Mouse (Mus musculus) gastrocnemius, adult 8-10 months (tissue): ENCODE results near the gene Tacc2. TPM values are rescaled to one million over a fixed set of nuclear protein-coding genes. Genes with fewer than 3 reads are reported as not detected.

ENCODE experiments used
- DNase-seq, 2 experiments: peaks; one replicate each; pipeline ENCODE4 v3.0.0; 2022; ENCODE audit warnings: low spot score in 2 of 2
- total RNA-seq, 4 experiments: library from RNA; stranded (reverse); gene quantifications; 2 replicates each; pipeline ENCODE4 v1.2.4; 2022

The Tacc2 gene
- total RNA-seq, 4 experiments from 2014 or later = 458 to 672 (median 534) TPM

DNA sequence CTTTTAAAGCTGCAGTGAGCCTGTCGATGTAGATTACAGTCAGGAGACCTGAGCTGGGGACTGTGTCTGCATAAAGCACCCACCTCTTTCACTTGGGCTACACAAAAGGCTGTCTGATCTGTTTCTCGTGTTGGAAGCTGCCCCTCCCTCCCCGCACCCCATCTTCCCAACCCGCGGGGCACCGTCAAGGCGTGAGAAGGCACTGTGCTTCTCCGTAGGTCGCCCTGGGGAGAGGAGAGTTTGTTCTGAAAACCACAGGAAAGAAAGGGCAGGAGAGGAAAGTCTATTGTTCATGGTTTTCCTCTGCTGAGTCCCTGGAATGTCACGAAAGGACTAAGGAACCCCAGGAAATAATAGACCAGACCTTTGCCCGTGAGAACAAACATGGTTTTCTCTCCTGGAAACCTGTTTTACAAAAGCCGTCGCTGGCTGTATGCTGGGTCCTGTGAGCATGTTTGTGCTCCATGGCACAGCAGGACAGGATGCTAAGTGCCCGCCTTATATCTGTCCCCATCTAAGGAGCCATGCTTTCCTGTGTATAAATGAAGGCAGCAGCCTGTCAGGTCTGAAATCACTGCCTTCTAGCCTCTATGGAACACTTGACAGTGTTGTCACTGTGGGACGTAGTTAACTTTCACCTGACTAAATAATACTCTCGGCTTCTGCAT is 142.8 kb downstream of the Tacc2 start:
- DNase-seq = no peak

DNA sequence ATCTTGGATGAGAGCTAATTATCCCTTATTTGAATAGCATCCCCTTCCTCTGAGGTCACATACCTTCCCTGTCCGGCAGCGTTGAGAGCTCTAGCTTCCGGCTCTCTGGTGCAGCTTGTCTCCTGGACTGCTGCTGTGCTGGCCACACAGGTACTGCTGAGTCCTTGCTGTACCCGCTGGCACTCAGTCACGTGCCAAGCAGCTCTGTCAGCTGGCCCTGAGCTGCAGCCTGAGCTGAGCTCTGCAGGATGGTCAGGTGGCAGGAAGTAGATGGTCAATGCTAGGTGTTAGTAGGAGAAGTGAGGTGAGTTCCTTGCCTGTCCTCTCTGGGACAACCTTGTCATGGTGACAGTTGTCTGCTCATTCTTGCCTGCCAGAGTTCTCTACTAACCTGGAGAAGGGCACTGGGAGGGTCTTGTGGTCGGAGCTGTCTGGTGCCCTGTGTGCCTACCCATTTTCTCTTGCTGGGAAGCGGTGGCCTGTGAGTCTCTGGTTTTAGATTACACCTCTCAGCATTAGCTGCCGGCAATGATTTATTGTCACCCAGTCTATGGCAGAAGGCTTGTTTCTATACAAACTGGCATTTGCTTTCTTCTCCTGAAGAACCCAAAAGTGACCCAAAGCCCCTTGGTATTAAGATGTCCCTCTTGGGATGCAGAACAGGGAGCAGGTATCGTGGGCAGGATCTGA is 143.6 kb downstream of the Tacc2 start:
- DNase-seq = no peak

DNA sequence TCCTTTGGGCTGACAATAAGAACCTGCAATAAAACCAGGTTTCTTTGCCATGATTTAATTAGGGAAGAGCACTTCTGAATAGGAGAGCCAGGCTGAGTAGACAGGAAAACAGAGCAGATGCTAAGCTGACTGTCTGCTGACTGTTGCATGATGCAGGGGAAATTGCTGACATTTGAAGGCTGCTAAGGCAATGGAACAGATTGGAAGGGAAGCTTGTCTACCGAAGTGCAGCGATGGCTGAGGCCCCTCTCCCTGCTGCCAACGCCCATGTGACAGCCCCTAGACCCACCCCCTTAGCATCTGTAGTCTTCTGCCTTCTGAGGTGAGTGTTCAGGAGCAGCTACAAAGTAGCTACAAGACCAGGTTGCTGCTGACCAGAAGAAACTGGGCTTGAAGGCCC is 148.9 kb downstream of the Tacc2 start:
- no peak for DNase-seq

DNA sequence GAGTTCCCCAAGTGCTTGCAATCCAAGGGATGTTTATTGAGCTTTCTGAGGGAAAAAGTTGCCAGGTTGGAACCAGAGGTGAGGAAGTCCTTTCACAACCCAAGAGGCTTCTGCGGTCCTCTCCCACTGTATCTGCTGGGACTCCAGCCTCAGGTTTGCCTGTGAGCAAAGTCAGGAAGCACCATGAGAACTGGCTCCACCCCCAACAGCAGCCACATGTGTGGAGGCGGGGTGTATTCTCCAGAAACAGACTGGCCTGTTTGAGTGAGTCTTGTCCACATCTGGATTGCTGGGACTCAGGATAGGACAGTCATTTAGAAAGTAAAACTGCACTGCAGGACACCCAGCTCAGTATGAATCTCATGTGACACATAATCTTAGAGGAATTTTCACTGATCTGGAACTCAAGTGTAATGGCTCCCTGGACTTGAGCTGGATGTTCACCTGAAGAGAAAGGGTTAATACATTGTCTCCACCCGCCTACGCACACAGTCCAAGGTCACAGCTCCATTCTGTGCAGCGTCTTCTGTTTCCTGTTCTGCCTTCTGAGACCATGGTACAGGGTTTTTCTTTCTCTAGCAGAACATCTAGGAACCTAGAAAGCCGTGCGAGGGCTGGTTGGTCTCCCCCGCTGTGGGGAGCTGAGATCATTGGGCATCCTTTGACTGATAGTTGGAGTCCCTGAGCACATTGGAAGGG is 149.6 kb downstream of the Tacc2 start:
- DNase-seq = no peak

DNA sequence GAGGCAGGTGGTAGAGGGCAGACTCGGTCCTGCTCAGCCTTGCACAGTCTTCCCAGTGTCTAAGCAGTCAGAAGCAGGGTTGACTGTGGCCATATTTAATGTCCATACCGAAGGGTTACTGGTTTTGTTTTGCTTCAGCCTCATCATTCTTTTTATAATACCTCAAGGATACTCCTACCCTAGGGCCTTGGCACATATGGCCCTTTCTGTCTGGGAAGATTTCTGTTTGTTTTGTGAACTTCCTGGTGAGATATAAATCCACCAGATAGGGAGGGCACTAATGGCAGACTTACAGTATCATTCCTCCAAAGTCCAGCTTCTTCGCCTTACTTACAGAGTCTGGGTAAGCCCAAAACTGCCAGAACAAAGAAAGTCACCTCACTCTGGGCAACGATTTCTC is 150.3 kb downstream of the Tacc2 start:
- DNase-seq = no peak

DNA sequence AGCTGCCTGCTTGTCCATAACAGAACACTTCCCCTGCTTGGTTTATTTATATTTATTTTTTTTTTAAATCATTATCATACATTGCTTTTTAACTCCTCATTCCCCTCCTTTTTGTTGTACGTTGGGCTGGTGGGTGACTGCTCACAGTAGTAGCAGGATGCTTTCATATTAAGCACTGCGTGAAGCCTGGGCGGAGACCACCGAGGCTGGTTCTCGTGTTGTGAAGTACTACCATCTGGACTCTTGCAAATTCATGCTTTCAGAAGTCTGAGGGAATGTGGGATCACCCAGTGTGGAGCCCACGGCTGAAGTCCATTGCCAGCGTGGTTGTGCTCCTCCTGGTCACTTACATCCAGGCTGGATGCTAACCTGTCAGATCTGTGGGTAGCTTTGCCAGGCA is 154.6 kb downstream of the Tacc2 start:
- no peak for DNase-seq

DNA sequence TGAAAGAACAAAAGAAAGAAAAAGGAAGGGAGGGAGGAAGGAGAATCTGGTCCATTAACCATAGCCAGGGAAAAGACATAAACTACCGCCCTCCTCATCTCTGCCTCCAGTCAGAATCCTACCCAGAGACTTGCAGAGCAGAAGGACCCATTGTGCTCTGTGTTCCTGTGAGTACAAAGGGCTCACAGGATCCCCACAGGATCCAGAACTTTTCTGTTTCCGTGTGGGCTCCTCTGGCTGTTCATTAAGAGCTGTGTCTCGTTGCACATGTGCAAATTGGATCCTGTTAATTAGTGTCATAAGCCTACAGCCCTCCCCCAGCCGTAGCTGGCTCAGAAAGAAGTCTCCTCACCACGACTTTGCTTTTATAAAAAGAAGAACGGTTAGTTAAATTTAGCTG is 155.7 kb downstream of the Tacc2 start:
- DNase-seq = no peak

DNA sequence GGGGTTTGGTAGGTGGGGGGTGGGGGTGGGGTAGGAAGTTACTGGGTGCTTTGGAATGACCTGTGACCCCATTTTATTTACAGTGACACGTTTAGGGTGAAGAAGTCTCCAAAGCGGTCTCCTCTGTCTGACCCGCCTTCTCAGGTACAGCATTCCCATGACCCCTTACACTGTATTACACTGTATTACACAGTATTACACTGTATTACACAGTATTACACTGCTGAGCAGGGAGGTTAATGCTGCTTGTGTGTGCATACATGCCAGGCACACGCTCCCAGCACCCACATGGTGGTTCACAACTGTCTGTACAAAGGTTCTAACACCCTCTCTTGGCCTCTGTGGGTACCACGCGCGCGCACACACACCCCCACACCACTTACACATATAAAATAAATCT is 156.2 kb downstream of the Tacc2 start:
- no peak for DNase-seq

DNA sequence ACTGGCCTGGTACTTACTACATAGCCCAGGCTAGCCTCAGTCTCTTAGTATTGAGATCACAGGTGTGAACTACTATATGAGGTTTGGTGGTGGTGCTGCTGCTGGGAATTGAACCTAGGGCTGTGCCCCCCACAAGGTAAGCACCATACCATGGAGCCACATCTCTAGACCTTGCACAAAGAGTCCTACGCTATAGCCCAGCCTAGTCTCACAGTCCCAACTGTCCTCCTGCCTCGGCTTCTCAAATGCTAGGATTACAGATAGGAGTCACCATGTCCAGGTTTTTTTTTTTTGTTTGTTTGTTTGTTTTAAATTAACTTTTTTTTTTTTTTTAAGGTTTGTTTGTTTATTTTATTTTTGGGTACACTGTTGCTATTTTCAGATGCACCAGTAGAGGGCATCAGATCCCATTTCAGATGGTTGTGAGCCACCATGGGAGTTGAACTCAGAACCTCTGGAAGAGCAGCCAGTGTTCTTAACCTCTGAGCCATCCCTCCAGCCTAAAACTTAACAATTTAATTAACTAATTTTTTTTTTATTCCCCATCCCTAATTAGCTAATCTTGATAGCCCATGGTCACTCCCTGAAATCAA is 157.1 kb downstream of the Tacc2 start:
- DNase-seq = no peak

DNA sequence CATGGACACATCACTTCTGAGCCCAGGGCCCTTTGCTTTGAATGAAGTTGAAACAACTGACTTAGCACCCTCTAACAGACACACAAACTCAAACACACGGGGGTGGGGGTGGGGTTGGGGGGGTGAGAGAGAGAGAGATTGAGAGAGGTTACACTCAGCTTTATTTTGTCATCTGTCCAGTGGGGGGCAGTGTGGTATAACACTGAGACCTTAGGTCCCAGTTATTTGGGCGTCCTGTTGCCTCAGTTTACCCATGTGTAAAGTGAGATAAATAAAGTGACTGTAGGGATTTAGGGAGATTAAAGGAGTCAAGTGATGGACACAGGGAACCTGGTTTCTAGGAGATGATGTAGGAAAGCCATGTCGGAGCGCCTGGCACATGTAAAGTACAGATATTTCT is 163.9 kb downstream of the Tacc2 start:
- no peak for DNase-seq

DNA sequence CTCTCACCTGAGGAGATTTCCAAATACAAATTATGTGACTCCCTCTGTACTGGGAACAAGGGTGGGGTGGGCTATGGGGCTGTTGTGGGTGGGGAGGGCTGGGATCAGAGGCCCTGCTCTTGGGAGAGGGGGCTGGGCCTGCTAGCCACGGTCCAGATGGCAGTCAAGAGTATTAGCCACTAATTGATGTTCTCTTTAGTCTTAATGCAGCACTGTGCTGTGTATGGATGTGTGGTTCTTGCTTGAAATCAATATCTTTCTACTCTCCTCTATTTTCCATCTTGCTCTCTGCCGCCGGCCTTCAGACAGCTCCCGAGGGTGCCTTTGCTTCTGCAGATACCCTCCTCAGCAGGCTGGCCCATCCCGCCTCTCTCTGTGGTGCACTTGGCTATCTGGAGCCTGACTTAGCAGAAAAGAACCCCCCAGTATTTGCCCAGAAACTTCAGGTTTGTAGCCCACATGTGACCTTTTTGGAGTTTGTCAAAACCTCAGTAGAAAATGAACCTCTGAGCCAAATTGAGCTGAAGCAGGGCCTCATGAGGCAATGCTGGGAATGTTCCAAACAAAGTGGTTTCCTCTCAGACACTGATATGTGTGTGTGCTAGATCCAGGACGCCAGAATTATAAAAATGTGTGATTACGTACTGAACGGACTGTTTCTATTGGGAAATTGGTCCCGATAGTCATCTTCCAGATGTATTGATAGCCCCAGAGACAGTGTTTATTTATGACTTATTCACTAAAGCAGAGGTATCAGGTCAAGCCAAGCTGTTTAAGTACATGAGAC is 166.2 kb downstream of the Tacc2 start:
- no peak for DNase-seq

DNA sequence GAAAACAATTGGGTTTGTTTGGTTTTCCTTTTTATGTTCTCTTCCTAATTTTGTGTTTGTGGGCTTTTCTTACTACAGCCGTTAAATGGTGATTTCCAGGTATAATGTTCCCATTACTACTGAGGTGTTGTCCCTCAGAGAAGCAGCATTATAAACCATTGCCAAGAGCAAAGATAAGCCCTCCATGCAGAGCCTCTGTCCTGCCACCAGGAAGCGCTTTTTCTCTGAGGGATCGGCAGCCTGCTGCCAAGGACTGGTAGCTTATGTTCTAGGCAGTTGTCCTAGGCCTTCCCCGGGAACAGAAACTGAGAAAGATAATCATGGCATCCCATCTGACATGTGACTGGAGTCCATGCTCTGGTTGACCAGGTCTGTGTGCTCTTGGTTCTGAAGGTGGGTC is 171.9 kb downstream of the Tacc2 start:
- no peak for DNase-seq

DNA sequence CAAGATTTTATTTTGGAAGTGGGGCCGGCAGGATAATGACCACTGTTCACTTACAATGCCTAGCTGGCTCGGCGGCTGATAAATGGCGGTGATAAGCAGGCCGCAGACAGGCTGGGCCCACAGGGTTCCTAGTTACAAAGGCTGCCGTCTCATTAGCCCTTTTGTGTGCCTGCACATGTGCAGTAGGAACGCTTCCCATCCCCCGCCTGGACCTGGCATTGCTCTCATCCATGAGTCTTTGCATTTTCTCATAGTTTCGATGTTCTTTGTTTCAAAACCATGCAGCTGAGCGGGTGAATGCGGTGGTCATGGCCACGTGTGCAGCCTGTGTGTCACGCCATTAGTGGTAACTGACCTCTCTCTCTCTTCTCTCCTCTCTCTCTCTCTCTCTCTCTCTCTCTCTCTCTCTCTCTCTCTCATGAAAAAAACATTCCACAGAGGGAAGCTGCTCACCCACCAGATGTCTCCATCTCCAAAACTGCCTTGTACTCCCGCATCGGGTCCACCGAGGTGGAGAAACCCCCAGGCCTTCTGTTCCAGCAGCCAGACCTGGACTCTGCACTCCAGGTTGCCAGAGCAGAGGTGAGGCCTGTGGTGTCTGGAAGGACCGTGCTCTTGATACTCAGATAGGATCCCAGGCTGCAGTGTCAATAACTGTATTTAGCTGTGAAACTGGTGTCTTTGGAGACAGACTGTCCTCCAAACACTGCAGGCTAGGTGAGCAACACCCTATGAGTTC is 173.7 kb downstream of the Tacc2 start:
- no peak for DNase-seq

DNA sequence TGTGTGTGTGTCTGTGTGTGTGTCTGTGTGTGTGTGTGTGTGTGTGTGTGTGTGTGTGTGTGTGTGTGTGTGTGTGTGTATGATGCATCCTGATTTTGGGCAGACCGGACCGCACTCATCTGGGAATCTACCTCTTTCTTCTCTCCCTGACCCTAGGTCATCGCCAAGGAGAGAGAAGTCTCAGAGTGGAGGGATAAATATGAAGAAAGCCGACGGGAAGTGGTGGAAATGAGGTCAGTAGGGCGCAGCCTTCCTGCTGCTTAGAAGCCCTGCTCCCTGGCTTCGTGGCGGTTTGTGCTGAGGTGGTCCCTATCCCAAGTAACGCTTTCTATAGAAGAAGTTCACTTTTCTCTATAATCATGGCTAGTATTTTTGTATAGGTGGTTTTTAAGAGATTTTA is 174.4 kb downstream of the Tacc2 start:
- DNase-seq = no peak

DNA sequence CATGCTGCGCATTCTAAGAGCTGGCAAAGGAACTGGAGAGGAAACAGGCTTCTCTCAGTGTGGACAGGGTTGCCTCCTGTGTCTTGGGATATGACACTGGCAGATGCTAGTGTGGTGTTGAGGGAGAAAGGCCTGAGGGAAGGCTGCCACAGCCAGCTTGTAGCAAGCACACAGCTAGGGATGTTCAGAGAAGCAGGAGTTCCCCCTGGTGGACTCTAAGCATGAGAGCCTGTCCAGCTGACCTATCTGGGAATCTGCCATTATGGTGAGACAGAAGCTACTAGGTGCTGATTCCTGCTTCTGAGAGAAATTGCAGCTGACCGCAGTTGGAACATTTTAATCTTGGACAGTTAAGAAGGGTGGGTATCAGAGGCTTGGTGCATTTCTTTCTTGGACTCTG is 177.6 kb downstream of the Tacc2 start:
- no peak for DNase-seq

DNA sequence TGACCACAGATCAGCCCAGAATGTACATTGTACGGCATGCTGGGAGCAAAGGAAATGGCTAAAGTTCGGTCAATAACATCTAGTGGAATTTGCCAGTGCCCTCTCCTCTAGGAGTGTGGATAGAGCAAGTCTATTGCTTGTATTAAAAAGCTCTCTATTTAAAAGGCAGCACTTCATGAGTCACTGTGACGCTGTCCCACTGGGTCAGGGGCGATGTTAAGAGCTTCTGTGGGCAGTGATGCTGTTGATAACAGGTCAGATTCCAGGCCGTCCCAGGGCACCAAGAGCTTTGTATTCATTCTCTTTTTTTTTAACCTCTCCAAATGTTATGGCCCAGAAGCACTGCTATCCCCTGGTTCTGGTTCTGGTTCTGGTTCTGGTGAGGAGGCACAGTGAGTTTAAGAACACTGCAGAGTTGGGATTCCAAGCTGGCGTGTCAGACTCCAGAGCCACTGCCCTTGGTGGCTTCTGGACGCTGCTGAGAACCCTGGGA is 179.2 kb downstream of the Tacc2 start:
- no peak for DNase-seq

DNA sequence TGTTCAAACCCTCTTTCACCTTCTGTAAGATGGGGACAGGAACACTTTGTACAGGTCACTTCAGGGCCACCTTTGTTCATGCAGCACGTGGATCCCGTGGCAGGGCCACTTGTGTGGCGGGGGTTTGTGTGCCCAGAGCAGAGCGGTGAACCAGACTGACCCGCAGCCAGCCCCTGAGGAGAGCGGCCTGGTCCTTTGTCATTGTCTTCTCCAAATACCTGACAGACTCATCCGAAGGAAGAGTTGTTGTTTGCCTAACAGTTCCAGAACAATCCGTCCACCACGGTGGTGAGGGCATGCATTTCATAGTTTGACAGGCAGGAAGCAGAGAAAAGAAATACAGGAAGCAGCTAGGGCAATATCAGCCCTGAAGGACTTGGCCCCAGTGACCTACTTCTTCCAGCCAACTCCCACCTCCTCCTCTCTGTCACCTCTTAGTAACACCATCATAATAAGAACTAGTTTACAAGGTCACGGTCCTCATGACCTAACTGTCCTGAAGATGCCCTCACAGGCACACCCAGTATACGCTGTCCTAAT is 180.2 kb downstream of the Tacc2 start:
- no peak for DNase-seq

DNA sequence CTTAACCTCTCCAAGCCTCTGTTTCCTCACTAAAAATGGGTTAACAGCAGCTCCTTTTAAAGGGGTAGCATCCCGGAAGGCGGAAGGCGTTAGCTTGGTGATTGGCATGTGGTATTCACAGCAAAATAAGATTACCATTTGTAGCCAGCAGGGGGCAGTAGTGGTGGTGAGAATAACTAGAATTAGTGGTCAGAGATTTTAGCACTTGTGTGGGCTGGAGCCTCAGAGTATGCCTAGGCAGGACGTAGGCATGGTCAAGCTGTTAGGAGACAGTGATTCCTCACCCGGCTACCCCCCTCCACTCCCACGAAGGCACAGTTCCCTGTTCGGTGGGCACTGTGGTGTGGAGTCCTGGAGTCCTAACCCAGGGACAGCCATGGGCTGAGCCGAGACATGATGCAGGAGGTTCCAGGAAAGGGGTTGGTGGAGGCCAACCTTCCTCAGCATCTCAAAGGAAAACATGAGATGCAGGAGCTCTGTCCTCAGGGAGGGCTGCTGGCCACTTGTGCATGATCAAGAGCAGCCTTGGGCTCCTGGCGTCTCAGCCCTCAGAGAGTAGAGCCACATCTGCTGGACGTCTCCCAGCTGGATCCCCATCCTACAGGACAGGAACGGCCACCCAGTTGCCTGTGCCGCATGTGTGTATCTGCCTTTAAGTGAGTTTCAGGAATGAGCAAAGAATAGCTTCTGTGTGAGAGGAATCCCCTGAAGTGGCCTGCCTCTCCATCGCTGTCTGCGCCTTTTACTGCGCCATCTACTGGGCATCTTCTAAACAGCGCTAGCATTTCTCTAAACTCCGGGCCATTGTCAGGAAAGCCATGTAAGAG is 185.0 kb downstream of the Tacc2 start:
- DNase-seq = peak in 1 of 2 experiments; percentile 22

DNA sequence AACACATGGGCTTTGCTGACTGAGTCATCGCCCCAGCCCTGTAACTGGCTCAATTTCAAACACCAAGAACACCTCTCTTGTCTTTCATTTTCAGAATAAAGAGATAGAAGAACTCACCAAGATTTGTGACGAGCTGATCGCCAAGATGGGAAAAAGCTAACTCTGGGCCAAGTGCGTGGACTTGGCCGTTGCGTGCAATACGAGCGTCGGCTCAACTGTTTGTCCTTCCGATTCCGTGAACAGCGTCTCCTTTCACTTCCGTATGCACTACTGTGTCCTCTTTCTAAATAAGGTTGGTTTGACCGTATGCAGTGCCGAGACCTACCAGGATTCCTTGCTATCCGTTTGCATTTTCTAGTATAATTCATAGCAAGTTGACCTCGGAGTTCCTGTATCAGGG is 186.9 kb downstream of the Tacc2 start:
- DNase-seq = no peak
